Mouse (Mus musculus) c-Kit-positive CD71-positive TER-119-negative erythroid progenitor cells, embryonic 14.5 days (primary cell): ENCODE measurements at regions not wholly inside any gene's neighbourhood (a gene's known extent, or its start where the extent isn't known, plus 50 kb on each side); places are given as distances from the start of the nearest gene placed in this dataset.

Experiments used
- DNase-seq: peaks from one replicate; pipeline ENCODE4 v3.0.0-alpha.2; 2013; ENCODE audit warnings: low read depth

GRCm38 (mm10) chrX:33416321-33416720, 103.1 kb downstream of the Btbd35f12 start:
- DNase-seq, result peak; percentile 0
